Mouse (Mus musculus): ENCODE measurements around the gene Ptpn21. TPM values are rescaled to one million over a fixed set of nuclear protein-coding genes. Genes with fewer than 3 reads are reported as not detected.

Ptpn21 gene
- polyA plus RNA-seq, 1 experiment from 2014 or later = 7.3 TPM

DNA sequence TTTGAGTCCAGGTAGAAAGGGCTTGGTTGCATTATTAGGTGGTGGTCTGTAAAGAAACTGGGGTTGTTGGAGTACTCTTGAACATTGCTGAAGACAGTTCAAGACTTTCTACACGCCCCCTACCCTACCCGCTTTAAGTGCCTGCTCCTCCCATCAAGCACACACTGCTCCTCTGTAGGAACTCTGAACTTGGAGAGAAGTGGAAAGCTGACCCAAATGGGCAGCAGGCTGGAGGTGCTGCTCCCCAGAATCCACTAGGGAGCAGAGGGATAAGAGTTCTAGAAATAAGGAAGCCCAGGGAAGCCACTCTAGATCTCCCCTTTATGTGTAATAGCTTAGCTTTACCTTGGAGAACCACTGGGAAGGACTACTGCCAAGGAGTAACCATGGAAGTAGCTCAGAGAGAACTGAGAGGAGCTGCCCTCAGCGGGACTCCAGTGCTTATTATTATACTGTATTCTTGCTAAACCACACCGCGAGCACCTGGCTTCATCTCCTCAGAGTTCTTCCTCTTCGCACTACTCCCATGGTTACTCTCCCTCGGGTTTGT lies 671 bp upstream of the Ptpn21 start:
- Histone ChIP-seq H3K9ac (peak overlapping the region; percentile 94), H3K9me3 (no peaks in the 10 kb centered on the region), H3K36me3 (no peaks in the 10 kb centered on the region), H3K4me1 (peaks cover 20% of the 10 kb centered on the region), H3K27ac (no peak overlapping the region), H3K4me2 (replicated peaks) (peak overlapping the region; percentile 95), H3K4me3 (peak overlapping the region; percentile 90), H3K27me3 (replicated peaks) (no peaks in the 10 kb centered on the region; the same call in 1 of the 2 replicates)
- WGBS = 8% methylated on average over 7 of the region's 7 CpGs
- ATAC-seq (ENCODE audit: low FRiP score, low read depth) = peak; percentile 8; the same call in 1 of the 2 replicates

DNA sequence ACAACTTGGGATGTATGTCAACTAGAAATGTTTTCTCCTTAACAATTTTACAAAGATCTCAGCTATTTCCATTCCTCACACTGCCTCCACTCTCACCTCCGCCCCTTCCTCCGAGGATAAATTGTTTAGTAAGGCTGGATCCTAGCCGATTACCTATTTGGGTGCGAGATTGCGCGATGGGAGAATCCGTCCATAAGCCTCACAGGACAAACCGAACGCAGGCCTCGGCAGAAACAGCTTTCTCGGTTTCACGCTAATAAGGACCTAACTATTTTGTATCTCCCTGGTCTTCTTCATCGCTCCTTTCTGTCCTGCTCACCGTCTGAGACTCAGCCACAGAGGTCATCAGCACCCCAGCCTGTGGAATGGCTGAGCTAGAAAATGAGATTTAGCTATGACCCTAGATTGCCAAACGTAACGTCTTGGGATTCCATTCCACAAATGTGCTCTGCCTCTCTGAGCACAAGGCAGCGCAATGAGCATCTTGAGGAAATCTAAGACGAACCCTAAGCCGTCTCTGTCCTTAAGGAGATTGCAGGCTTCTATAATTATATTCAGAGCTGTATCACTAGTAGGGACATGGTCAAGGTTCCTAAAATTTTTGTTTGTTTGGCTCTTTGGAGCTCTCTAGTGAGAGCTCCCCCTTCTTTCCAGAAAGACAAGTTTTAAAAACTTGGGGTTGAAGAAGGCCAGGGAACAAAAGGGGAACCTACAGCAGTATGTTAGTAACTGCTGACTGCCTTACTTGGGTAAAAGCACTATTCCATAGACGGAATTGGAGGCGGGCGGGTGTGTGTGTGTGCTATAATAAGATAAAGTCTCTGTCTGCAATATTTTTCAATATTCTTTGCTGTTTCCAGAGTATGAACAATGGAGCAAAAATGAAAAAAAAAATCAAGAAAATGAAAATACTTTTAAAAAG lies 2.1 kb downstream of the Ptpn21 start:
- WGBS = 12% methylated on average over 22 of the region's 22 CpGs
- H3K27ac ChIP-seq = no peak overlapping the region
- H3K4me1 ChIP-seq = peaks cover 20% of the 10 kb centered on the region
- peak overlapping the region; percentile 78 for H3K4me2 ChIP-seq (replicated peaks)
- no peaks in the 10 kb centered on the region for H3K36me3 ChIP-seq
- no peaks in the 10 kb centered on the region for H3K9me3 ChIP-seq
- ATAC-seq (ENCODE audit: low FRiP score, low read depth) = peak; percentile 10; the same call in 1 of the 2 replicates
- H3K4me3 ChIP-seq = peak overlapping the region; percentile 59
- no peaks in the 10 kb centered on the region; the same call in 1 of the 2 replicates for H3K27me3 ChIP-seq (replicated peaks)
- peak overlapping the region; percentile 60 for H3K9ac ChIP-seq

DNA sequence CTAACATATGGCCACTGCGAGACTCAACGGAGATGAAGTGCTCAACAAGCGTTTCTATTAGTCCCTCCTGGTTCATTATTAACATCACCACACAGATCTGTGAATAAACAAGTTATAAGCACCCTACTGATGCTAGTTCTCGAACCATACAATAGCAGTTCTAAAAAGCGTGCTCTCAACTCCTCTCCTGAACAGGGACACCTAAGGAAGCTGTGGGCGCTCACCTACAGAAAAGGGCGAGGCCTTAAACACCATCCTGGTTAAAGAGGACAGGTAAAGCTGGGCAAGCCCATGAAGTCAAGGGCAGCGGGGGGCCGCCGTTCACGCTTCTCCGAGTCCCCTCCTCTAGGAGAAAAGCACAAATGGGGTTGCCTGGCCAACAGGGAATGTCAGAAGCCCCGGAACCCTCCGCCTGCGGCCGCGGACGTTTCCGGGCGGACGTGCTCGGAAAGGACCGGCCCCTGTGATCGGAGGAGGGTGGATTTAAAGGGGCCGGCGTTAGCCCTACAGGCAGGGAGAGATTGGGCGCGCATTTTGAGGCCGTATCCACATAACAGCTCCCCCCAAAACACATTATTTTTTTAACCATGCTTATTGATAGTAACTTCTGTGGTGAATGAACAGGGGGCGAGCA lies 2.8 kb downstream of the Ptpn21 start:
- Histone ChIP-seq H3K9me3 (no peaks in the 10 kb centered on the region), H3K27ac (no peak overlapping the region), H3K9ac (peak overlapping the region; percentile 60), H3K36me3 (no peaks in the 10 kb centered on the region), H3K4me1 (peaks cover 20% of the 10 kb centered on the region), H3K4me2 (replicated peaks) (peak overlapping the region; percentile 78), H3K4me3 (peak overlapping the region; percentile 59), H3K27me3 (replicated peaks) (no peaks in the 10 kb centered on the region; the same call in 1 of the 2 replicates)
- under 1% methylated on average over 30 of the region's 30 CpGs for WGBS
- peak; percentile 86 for ATAC-seq (ENCODE audit: low FRiP score, low read depth)

DNA sequence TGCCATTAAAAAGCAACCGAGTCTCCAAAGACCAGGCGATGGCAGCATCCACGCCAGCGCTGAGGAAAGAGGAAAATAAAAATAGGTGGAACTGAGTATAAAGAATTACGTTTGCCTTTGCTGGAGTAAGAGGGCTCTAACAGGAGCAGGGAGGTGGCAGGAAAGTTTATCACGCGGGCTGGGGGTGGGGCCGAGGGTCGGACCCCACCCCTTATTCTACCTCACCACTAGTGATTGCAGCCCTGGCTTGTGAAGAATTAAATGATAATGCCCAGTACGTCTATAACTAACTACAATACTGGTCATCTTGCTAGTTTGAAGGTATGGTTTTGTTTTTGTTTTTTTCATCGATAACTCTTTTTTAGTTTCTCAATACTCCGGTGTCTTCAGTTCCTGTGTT lies 3.4 kb downstream of the Ptpn21 start:
- H3K4me1 ChIP-seq = peaks cover 20% of the 10 kb centered on the region
- peak; percentile 4; the same call in 1 of the 2 replicates for ATAC-seq (ENCODE audit: low FRiP score, low read depth)
- H3K4me2 ChIP-seq (replicated peaks) = peak overlapping the region; percentile 78
- H3K27ac ChIP-seq = no peak overlapping the region
- H3K9ac ChIP-seq = peak overlapping the region; percentile 60
- peak overlapping the region; percentile 59 for H3K4me3 ChIP-seq
- no peaks in the 10 kb centered on the region; the same call in 1 of the 2 replicates for H3K36me3 ChIP-seq
- 15% methylated on average over 12 of the region's 12 CpGs for WGBS
- H3K27me3 ChIP-seq (replicated peaks) = no peaks in the 10 kb centered on the region
- no peaks in the 10 kb centered on the region for H3K9me3 ChIP-seq

DNA sequence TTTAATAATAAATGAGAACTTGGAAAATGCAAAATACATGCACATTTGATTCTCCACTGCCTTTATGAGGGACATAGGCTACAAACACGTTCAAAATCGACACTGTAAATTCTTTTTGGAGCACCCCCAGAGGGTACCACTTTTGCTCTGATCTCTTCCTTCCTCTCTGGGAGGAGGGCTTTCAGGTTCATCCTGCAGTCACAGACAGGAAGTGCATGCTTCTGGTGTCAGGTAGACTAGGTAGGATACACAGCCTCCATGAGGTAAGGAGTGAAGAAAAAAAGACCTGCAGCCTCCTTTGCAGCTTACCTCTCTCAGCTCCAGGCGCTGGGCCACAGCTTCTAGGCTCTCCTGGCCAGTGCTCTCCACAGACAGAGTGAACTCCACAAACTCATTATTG lies 4.0 kb downstream of the Ptpn21 start:
- no peak for ATAC-seq (ENCODE audit: low FRiP score, low read depth)
- Histone ChIP-seq H3K4me3 (peak overlapping the region; percentile 59; the same call in 1 of the 2 replicates), H3K27ac (no peak overlapping the region), H3K36me3 (no peaks in the 10 kb centered on the region; the same call in 1 of the 2 replicates), H3K9ac (0 out of 2 replicates have a peak overlapping the region, but pooled peaks have one; percentile 60), H3K4me1 (peaks cover 20% of the 10 kb centered on the region), H3K27me3 (replicated peaks) (no peaks in the 10 kb centered on the region), H3K9me3 (no peaks in the 10 kb centered on the region), H3K4me2 (replicated peaks) (peak overlapping the region; percentile 78)
- 68% methylated on average over 3 of the region's 3 CpGs for WGBS

DNA sequence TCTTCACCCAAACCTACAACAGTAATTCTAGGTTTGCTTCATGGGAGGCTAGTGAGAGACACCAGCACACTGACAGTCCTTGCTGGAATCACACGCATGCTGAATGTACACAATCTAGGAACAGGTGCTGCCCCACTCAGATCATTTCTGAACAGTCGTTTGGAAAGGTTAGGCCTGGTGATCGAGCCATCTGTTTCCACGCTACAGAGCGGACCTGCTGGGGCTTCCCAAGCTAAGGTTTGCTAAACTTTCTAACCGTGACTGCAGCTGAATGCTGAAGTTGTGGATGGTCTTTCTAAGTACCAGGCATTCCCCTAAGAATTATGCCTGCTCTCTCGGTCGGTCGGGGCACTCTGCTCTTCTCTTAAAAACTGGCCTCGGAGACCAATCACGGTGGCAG lies 6.5 kb downstream of the Ptpn21 start:
- Histone ChIP-seq H3K27me3 (replicated peaks) (no peaks in the 10 kb centered on the region), H3K4me3 (no peak overlapping the region), H3K9ac (no peak overlapping the region), H3K36me3 (no peaks in the 10 kb centered on the region; the same call in 1 of the 2 replicates), H3K9me3 (no peaks in the 10 kb centered on the region), H3K4me2 (replicated peaks) (no peak overlapping the region), H3K27ac (no peak overlapping the region), H3K4me1 (peaks cover 14% of the 10 kb centered on the region)
- 84% methylated on average over 11 of the region's 11 CpGs for WGBS
- ATAC-seq (ENCODE audit: low FRiP score, low read depth) = no peak

DNA sequence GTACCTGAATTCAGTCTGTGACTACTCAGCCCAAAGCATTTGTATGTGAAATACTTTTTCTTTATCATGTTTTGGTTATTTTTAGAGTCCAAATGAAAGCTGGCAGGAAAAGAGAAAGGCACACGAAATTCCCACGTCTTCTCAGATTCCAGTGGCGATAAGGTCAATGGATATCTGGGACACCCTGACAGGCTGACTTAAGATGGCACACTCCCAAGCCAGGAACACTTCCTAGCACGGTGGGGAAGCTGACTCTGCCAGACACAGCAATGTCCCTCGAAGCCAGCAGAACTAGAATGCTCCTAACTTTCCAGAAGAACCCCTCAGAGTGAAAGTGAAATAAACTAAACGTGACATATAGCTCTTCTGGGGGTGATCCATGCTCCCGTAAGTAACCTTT lies 10.0 kb downstream of the Ptpn21 start:
- Histone ChIP-seq H3K4me3 (no peak overlapping the region), H3K9ac (no peak overlapping the region), H3K4me1 (no peaks in the 10 kb centered on the region; the same call in 1 of the 2 replicates), H3K27me3 (replicated peaks) (no peaks in the 10 kb centered on the region), H3K4me2 (replicated peaks) (no peak overlapping the region), H3K27ac (no peak overlapping the region), H3K9me3 (no peaks in the 10 kb centered on the region), H3K36me3 (peaks cover 4% of the 10 kb centered on the region; the same call in 1 of the 2 replicates)
- ATAC-seq (ENCODE audit: low FRiP score, low read depth) = no peak
- 84% methylated on average over 7 of the region's 7 CpGs for WGBS

DNA sequence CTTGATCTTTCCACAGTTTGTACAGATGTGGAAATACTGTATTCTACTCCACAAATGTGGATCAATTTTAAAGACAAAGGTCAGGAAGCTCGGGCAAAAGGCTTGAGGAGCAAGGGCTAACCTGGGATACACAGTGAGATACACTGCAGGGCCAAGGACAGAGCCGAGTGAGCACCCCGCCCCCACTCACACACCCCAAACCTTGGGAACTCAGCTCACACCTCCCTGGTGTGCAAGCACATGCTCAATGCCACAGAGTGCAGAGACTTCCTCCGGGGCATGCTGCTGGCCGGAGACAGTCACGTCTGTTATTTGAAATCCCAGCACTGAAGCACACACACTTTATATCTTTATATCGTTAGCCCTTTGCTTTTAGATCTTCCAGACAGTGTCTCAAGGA lies 11.1 kb downstream of the Ptpn21 start:
- Histone ChIP-seq H3K27me3 (replicated peaks) (no peaks in the 10 kb centered on the region), H3K4me3 (no peak overlapping the region), H3K4me2 (replicated peaks) (no peak overlapping the region), H3K9me3 (no peaks in the 10 kb centered on the region), H3K27ac (no peak overlapping the region), H3K4me1 (no peaks in the 10 kb centered on the region), H3K9ac (no peak overlapping the region), H3K36me3 (peaks cover 4% of the 10 kb centered on the region; the same call in 1 of the 2 replicates)
- no peak for ATAC-seq (ENCODE audit: low FRiP score, low read depth)
- WGBS = 89% methylated on average over 7 of the region's 7 CpGs

DNA sequence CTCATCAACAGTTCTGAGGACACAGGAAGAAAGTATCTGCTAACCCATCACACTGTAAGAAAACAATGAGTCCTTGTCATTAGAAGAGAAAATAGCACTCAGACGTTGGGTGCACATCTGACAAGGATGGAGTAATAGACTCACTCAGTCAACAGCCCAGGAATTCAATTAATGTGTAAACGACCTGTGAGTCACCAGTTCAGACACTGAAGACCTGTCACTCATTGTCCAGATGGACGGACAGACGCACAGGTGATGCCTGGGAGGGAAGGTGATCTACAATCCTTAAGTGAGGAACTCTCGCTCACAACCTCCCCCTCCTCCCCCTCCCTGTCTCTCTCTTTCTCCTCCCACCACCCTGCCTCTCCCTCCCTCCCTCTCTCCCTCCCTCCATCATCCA lies 12.2 kb downstream of the Ptpn21 start:
- H3K4me1 ChIP-seq = peaks cover 3% of the 10 kb centered on the region; the same call in 1 of the 2 replicates
- H3K9ac ChIP-seq = no peak overlapping the region
- H3K27me3 ChIP-seq (replicated peaks) = no peaks in the 10 kb centered on the region
- H3K27ac ChIP-seq = no peak overlapping the region
- 84% methylated on average over 5 of the region's 5 CpGs for WGBS
- ATAC-seq (ENCODE audit: low FRiP score, low read depth) = no peak
- no peaks in the 10 kb centered on the region for H3K9me3 ChIP-seq
- H3K36me3 ChIP-seq = peaks cover 4% of the 10 kb centered on the region; the same call in 1 of the 2 replicates
- H3K4me3 ChIP-seq = no peak overlapping the region
- no peak overlapping the region for H3K4me2 ChIP-seq (replicated peaks)

DNA sequence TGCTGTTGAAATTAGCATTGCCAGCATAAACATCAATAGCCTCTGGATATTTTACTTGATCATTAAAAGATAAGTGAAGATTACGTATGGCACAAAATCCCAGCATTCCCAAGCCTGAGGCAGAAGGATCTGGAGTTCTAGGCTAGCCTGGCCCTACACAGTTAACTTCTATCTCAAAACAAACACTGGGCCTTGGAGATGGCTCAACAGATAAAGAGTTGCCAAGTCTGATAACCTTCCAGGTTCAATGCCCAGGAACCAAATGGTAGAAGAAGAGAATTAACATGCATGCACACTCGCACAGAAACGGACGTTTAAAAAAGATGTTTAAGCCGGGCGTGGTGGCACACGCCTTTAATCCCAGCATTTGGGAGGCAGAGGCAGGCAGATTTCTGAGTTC lies 13.0 kb downstream of the Ptpn21 start:
- ATAC-seq (ENCODE audit: low FRiP score, low read depth) = no peak
- Histone ChIP-seq H3K4me1 (peaks cover 4% of the 10 kb centered on the region; the same call in 1 of the 2 replicates), H3K4me2 (replicated peaks) (no peak overlapping the region), H3K27ac (no peak overlapping the region), H3K4me3 (no peak overlapping the region), H3K9me3 (no peaks in the 10 kb centered on the region), H3K36me3 (peaks cover 4% of the 10 kb centered on the region; the same call in 1 of the 2 replicates), H3K27me3 (replicated peaks) (no peaks in the 10 kb centered on the region), H3K9ac (no peak overlapping the region)
- 95% methylated on average over 7 of the region's 7 CpGs for WGBS

DNA sequence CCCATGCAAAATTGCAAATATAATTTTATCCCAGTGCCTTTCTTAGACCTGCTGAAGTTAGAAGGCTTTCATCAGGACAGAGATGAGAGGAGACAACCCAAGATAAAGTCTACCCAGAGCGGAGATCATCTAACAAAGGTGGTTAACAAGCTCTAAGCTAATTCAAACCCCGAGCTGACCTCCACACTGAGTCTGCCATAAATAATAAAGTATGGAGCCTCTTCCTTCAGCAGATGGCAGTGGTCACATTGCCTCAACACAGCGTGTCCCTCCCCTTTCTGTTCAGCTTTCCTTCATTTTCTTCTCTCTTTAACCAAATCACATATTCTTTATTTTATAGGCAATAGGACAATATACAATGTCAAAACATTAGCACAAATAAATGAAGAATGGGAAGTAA lies 16.2 kb downstream of the Ptpn21 start:
- Histone ChIP-seq H3K27me3 (replicated peaks) (no peaks in the 10 kb centered on the region), H3K36me3 (0 out of 2 replicates have a peak, but pooled peaks cover 4% of the 10 kb centered on the region), H3K4me1 (peaks cover 4% of the 10 kb centered on the region; the same call in 1 of the 2 replicates), H3K27ac (no peak overlapping the region), H3K9ac (no peak overlapping the region), H3K4me2 (replicated peaks) (no peak overlapping the region), H3K4me3 (no peak overlapping the region), H3K9me3 (no peaks in the 10 kb centered on the region)
- 57% methylated on average over 3 of the region's 3 CpGs for WGBS
- ATAC-seq (ENCODE audit: low FRiP score, low read depth) = 0 out of 2 replicates have a peak, but pooled peaks have one; percentile 53

DNA sequence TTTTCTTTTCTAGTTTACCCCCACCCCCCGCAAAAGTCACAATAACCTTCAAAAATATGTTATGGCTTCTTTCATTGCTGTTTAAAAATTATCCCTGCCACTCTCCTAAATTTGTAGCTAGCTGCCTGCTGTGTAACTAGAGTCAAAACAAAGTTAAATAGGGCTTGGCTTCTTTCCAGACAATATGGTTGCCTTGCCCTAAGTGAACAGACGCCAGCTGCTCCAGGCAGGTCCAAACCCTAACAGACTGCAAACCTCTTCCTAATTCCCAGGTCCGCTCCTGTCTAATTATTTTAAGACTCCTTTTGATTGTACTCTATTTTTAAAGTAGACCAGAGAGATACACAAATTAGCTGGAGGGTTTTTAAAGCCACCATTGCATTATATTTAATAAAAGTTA lies 16.6 kb downstream of the Ptpn21 start:
- Histone ChIP-seq H3K36me3 (0 out of 2 replicates have a peak, but pooled peaks cover 4% of the 10 kb centered on the region), H3K4me2 (replicated peaks) (no peak overlapping the region), H3K9ac (no peak overlapping the region), H3K4me1 (peaks cover 4% of the 10 kb centered on the region; the same call in 1 of the 2 replicates), H3K9me3 (no peaks in the 10 kb centered on the region), H3K27me3 (replicated peaks) (no peaks in the 10 kb centered on the region), H3K27ac (no peak overlapping the region), H3K4me3 (no peak overlapping the region)
- ATAC-seq (ENCODE audit: low FRiP score, low read depth) = 0 out of 2 replicates have a peak, but pooled peaks have one; percentile 76
- WGBS = 68% methylated on average over 3 of the region's 3 CpGs

Data from neural tube, embryonic 12.5 days (tissue).